Mouse (Mus musculus): ENCODE data around the gene Pld4.

The Pld4 gene

GRCm38 (mm10) chr12:112760154-112760926 is at the start of gene Pld4:
TSS of gene Pld4 (plus strand) at chr12:112760655.
- WGBS: 49% methylated on average over 4 of the region's 4 CpGs

- 30% methylated on average over 3 of the region's 3 CpGs for WGBS
Observed at GRCm38 (mm10) chr12:112713984-112714383, 46.5 kb upstream of the Pld4 start.

- WGBS: 45% methylated on average over 7 of the region's 7 CpGs
Observed at GRCm38 (mm10) chr12:112717140-112717539, 43.3 kb upstream of the Pld4 start.

- 81% methylated on average over 5 of the region's 5 CpGs for WGBS
Observed at GRCm38 (mm10) chr12:112718995-112719394, 41.5 kb upstream of the Pld4 start.

GRCm38 (mm10) chr12:112720216-112720615 is 40.2 kb upstream of the Pld4 start, which contains the start of gene Cep170b:
TSS of gene Cep170b (plus strand) at chr12:112720455.
- WGBS: 89% methylated on average over 6 of the region's 6 CpGs

- WGBS: 72% methylated on average over 12 of the region's 12 CpGs
Observed at GRCm38 (mm10) chr12:112720890-112721423, 39.5 kb upstream of the Pld4 start.

- 9% methylated on average over 69 of the region's 69 CpGs for WGBS
Observed at GRCm38 (mm10) chr12:112721424-112722239, 38.8 kb upstream of the Pld4 start.

GRCm38 (mm10) chr12:112722240-112723027 is 38.0 kb upstream of the Pld4 start:
- 1% methylated on average over 71 of the region's 75 CpGs for WGBS

- 11% methylated on average over 5 of the region's 5 CpGs for WGBS
Observed at GRCm38 (mm10) chr12:112723028-112723330, 37.5 kb upstream of the Pld4 start.

GRCm38 (mm10) chr12:112723445-112723844 is 37.0 kb upstream of the Pld4 start:
- WGBS: 84% methylated on average over 6 of the region's 6 CpGs

- 76% methylated on average over 11 of the region's 11 CpGs for WGBS
Observed at GRCm38 (mm10) chr12:112724077-112724805, 36.2 kb upstream of the Pld4 start.

GRCm38 (mm10) chr12:112727801-112728200 is 32.7 kb upstream of the Pld4 start:
- 39% methylated on average over 8 of the region's 8 CpGs for WGBS

GRCm38 (mm10) chr12:112730808-112731207 is 29.6 kb upstream of the Pld4 start:
- 87% methylated on average over 14 of the region's 14 CpGs for WGBS

- 92% methylated on average over 10 of the region's 10 CpGs for WGBS
Observed at GRCm38 (mm10) chr12:112732591-112732990, 27.9 kb upstream of the Pld4 start.

GRCm38 (mm10) chr12:112734108-112734820 is 26.2 kb upstream of the Pld4 start:
- WGBS: 84% methylated on average over 2 of the region's 2 CpGs

- 90% methylated on average over 19 of the region's 19 CpGs for WGBS
Observed at GRCm38 (mm10) chr12:112734881-112735655, 25.4 kb upstream of the Pld4 start.

GRCm38 (mm10) chr12:112735896-112736635 is 24.4 kb upstream of the Pld4 start:
- 80% methylated on average over 29 of the region's 29 CpGs for WGBS

- WGBS: 90% methylated on average over 10 of the region's 10 CpGs
Observed at GRCm38 (mm10) chr12:112736636-112736925, 23.9 kb upstream of the Pld4 start.

- 88% methylated on average over 7 of the region's 7 CpGs for WGBS
Observed at GRCm38 (mm10) chr12:112737081-112737480, 23.4 kb upstream of the Pld4 start.

Measured in cerebral cortex, adult 2 months (tissue).